Mouse (Mus musculus) lung, embryonic 15.5 days (tissue): ENCODE measurements at regions not wholly inside any gene's neighbourhood (a gene's known extent, or its start where the extent isn't known, plus 50 kb on each side); places are given as distances from the start of the nearest gene placed in this dataset.

Experiments used
- ATAC-seq: fragments of 200-750 bp; cut with Nextera tagmentation; 2 replicates; pipeline ENCODE4 v1.8.0; 2017; ENCODE audit warnings: moderate number of reproducible peaks, borderline replicate concordance; ENCODE audit not compliant: low FRiP score, low TSS enrichment; ENCODE audit errors: extremely low read depth
- H3K27ac ChIP-seq: fragments of 300-500 bp; sonication (generic); 2 replicates; pipeline ENCODE4 v1.5.1; 2015; ENCODE audit warnings: moderate library complexity, mild to moderate bottlenecking, inconsistent platforms
- H3K27me3 ChIP-seq: fragments of 300-500 bp; sonication (generic); 2 replicates; pipeline ENCODE4 v1.6.1; 2015; ENCODE audit warnings: inconsistent platforms
- H3K36me3 ChIP-seq: fragments of 300-500 bp; sonication (generic); 2 replicates; pipeline ENCODE4 v1.6.1; 2015; ENCODE audit warnings: inconsistent platforms
- H3K4me1 ChIP-seq: fragments of 300-500 bp; sonication (generic); 2 replicates; pipeline ENCODE4 v1.6.1; 2015; ENCODE audit warnings: inconsistent platforms
- H3K4me2 ChIP-seq: fragments of 300-500 bp; sonication (generic); 2 replicates; pipeline ENCODE4 v1.6.1; 2015; ENCODE audit warnings: inconsistent platforms, mild to moderate bottlenecking, moderate library complexity
- H3K4me3 ChIP-seq: fragments of 300-500 bp; sonication (generic); 2 replicates; pipeline ENCODE4 v1.5.1; 2015; ENCODE audit warnings: mild to moderate bottlenecking, inconsistent platforms
- H3K9ac ChIP-seq: fragments of 300-500 bp; sonication (generic); 2 replicates; pipeline ENCODE4 v1.6.1; 2015; ENCODE audit warnings: inconsistent platforms
- H3K9me3 ChIP-seq: fragments of 300-500 bp; sonication (generic); 2 replicates; pipeline ENCODE4 v1.6.1; 2016; ENCODE audit warnings: inconsistent platforms
- WGBS: fragments of 180-500 bp; shearing (Covaris S2); methylation state at CpG from one replicate; pipeline ENCODE4 v1.1.7; 2015; 5-methylcytosine and 5-hydroxymethylcytosine counted together

- no peak for ATAC-seq
- no peak overlapping the region for H3K27ac ChIP-seq
Measured at GRCm38 (mm10) chr13:110541288-110542148, 146.7 kb downstream of the Plk2 start.

GRCm38 (mm10) chr13:110542303-110543065 lies 147.6 kb downstream of the Plk2 start:
- 0 out of 2 replicates have a peak, but pooled peaks cover 4% of the 10 kb centered on the region for H3K4me1 ChIP-seq
- H3K36me3 ChIP-seq = no peaks in the 10 kb centered on the region
- H3K9me3 ChIP-seq = no peaks in the 10 kb centered on the region
- ATAC-seq = no peak
- no peak overlapping the region for H3K4me3 ChIP-seq
- H3K27me3 ChIP-seq = no peaks in the 10 kb centered on the region
- H3K27ac ChIP-seq = no peak overlapping the region
- H3K4me2 ChIP-seq = no peak overlapping the region
- WGBS = 89% methylated on average over 5 of the region's 5 CpGs
- no peak overlapping the region for H3K9ac ChIP-seq

More at GRCm38 (mm10) chr13:110541288-110542148, 146.7 kb downstream of the Plk2 start:
- H3K4me1 ChIP-seq = 0 out of 2 replicates have a peak, but pooled peaks cover 4% of the 10 kb centered on the region
- H3K27me3 ChIP-seq = no peaks in the 10 kb centered on the region
- H3K4me2 ChIP-seq = no peak overlapping the region
- H3K9ac ChIP-seq = no peak overlapping the region
- H3K9me3 ChIP-seq = no peaks in the 10 kb centered on the region
- no peak overlapping the region for H3K4me3 ChIP-seq
- 67% methylated on average over 5 of the region's 5 CpGs for WGBS
- H3K36me3 ChIP-seq = no peaks in the 10 kb centered on the region

- Histone ChIP-seq H3K4me3 (no peak overlapping the region), H3K9me3 (no peaks in the 10 kb centered on the region), H3K27ac (no peak overlapping the region), H3K27me3 (no peaks in the 10 kb centered on the region), H3K9ac (no peak overlapping the region), H3K4me1 (no peaks in the 10 kb centered on the region), H3K4me2 (no peak overlapping the region), H3K36me3 (no peaks in the 10 kb centered on the region)
- no peak for ATAC-seq
- 29% methylated on average over 6 of the region's 6 CpGs for WGBS
Measured at GRCm38 (mm10) chr13:110545454-110545853, 150.6 kb downstream of the Plk2 start.

GRCm38 (mm10) chr13:110555529-110556319 lies 160.9 kb downstream of the Plk2 start:
- Histone ChIP-seq H3K4me3 (no peak overlapping the region), H3K27me3 (no peaks in the 10 kb centered on the region), H3K4me1 (peaks cover 25% of the 10 kb centered on the region; the same call in 1 of the 2 replicates), H3K9ac (no peak overlapping the region), H3K36me3 (no peaks in the 10 kb centered on the region), H3K4me2 (no peak overlapping the region), H3K9me3 (no peaks in the 10 kb centered on the region), H3K27ac (peak overlapping the region; percentile 47; the same call in 1 of the 2 replicates)
- 68% methylated on average over 7 of the region's 7 CpGs for WGBS
- ATAC-seq = no peak

GRCm38 (mm10) chr13:110556355-110557095 lies 161.7 kb downstream of the Plk2 start:
- Histone ChIP-seq H3K36me3 (no peaks in the 10 kb centered on the region), H3K9ac (no peak overlapping the region), H3K27me3 (no peaks in the 10 kb centered on the region), H3K4me1 (peaks cover 32% of the 10 kb centered on the region; the same call in 1 of the 2 replicates), H3K4me2 (no peak overlapping the region), H3K4me3 (no peak overlapping the region), H3K27ac (no peak overlapping the region), H3K9me3 (no peaks in the 10 kb centered on the region)
- 55% methylated on average over 9 of the region's 9 CpGs for WGBS
- no peak for ATAC-seq

- no peaks in the 10 kb centered on the region for H3K9me3 ChIP-seq
- H3K9ac ChIP-seq = no peak overlapping the region
- H3K27ac ChIP-seq = peak overlapping the region; percentile 81
- peak overlapping the region; percentile 33 for H3K4me2 ChIP-seq
- no peak overlapping the region for H3K4me3 ChIP-seq
- WGBS = 45% methylated on average over 28 of the region's 28 CpGs
- no peaks in the 10 kb centered on the region for H3K36me3 ChIP-seq
- peak; percentile 72 for ATAC-seq
- no peaks in the 10 kb centered on the region for H3K27me3 ChIP-seq
- H3K4me1 ChIP-seq = peaks cover 32% of the 10 kb centered on the region; the same call in 1 of the 2 replicates
Measured at GRCm38 (mm10) chr13:110557930-110558727, 163.3 kb downstream of the Plk2 start.

- H3K4me3 ChIP-seq = no peak overlapping the region
- no peak overlapping the region for H3K4me2 ChIP-seq
- no peak for ATAC-seq
- 0 out of 2 replicates have a peak overlapping the region, but pooled peaks have one; percentile 25 for H3K27ac ChIP-seq
- no peaks in the 10 kb centered on the region for H3K27me3 ChIP-seq
- no peak overlapping the region for H3K9ac ChIP-seq
- no peaks in the 10 kb centered on the region for H3K36me3 ChIP-seq
- H3K9me3 ChIP-seq = no peaks in the 10 kb centered on the region
- WGBS = 65% methylated on average over 13 of the region's 13 CpGs
- H3K4me1 ChIP-seq = peaks cover 30% of the 10 kb centered on the region; the same call in 1 of the 2 replicates
Measured at GRCm38 (mm10) chr13:110560566-110560965, 165.7 kb downstream of the Plk2 start.

- 46% methylated on average over 3 of the region's 3 CpGs for WGBS
- H3K9me3 ChIP-seq = no peaks in the 10 kb centered on the region
- no peak overlapping the region for H3K4me2 ChIP-seq
- no peaks in the 10 kb centered on the region for H3K36me3 ChIP-seq
- H3K9ac ChIP-seq = no peak overlapping the region
- no peak for ATAC-seq
- peaks cover 23% of the 10 kb centered on the region; the same call in 1 of the 2 replicates for H3K4me1 ChIP-seq
- H3K4me3 ChIP-seq = no peak overlapping the region
- H3K27ac ChIP-seq = peak overlapping the region; percentile 8; the same call in 1 of the 2 replicates
- H3K27me3 ChIP-seq = no peaks in the 10 kb centered on the region
Measured at GRCm38 (mm10) chr13:110562499-110562898, 167.7 kb downstream of the Plk2 start.

GRCm38 (mm10) chr13:110562902-110563301 lies 168.1 kb downstream of the Plk2 start:
- peak; percentile 73 for ATAC-seq
- Histone ChIP-seq H3K27me3 (no peaks in the 10 kb centered on the region), H3K4me3 (no peak overlapping the region), H3K4me1 (peaks cover 21% of the 10 kb centered on the region; the same call in 1 of the 2 replicates), H3K36me3 (no peaks in the 10 kb centered on the region), H3K27ac (0 out of 2 replicates have a peak overlapping the region, but pooled peaks have one; percentile 8), H3K9ac (no peak overlapping the region), H3K4me2 (no peak overlapping the region), H3K9me3 (no peaks in the 10 kb centered on the region)
- 22% methylated on average over 5 of the region's 5 CpGs for WGBS

- Histone ChIP-seq H3K36me3 (no peaks in the 10 kb centered on the region), H3K4me2 (peak overlapping the region; percentile 0; the same call in 1 of the 2 replicates), H3K27me3 (no peaks in the 10 kb centered on the region), H3K4me3 (no peak overlapping the region), H3K4me1 (peaks cover 13% of the 10 kb centered on the region; the same call in 1 of the 2 replicates), H3K27ac (no peak overlapping the region), H3K9me3 (no peaks in the 10 kb centered on the region), H3K9ac (no peak overlapping the region)
- ATAC-seq = peak; percentile 70
- 28% methylated on average over 9 of the region's 9 CpGs for WGBS
Measured at GRCm38 (mm10) chr13:110563967-110564366, 169.1 kb downstream of the Plk2 start.
